Mouse (Mus musculus): ENCODE data around the gene Cadps.

Gene Cadps

GRCm38 (mm10) chr14:12507018-12507417 lies 315.9 kb downstream of the Cadps start:
- DNase-seq (ENCODE audit: low spot score): no peak

- DNase-seq (ENCODE audit: low spot score): no peak
Measured at GRCm38 (mm10) chr14:12504191-12504947, 318.5 kb downstream of the Cadps start.

- DNase-seq (ENCODE audit: low spot score): no peak
Measured at GRCm38 (mm10) chr14:12462206-12462605, 360.7 kb downstream of the Cadps start.

GRCm38 (mm10) chr14:12459700-12460099 lies 363.2 kb downstream of the Cadps start:
- DNase-seq (ENCODE audit: low spot score): no peak

- DNase-seq (ENCODE audit: low spot score): no peak
Measured at GRCm38 (mm10) chr14:12455064-12455591, 367.8 kb downstream of the Cadps start.

- DNase-seq (ENCODE audit: low spot score): no peak
Measured at GRCm38 (mm10) chr14:12450807-12451206, 372.1 kb downstream of the Cadps start.

GRCm38 (mm10) chr14:12448883-12449282 lies 374.0 kb downstream of the Cadps start:
- DNase-seq (ENCODE audit: low spot score): no peak

- no peak for DNase-seq (ENCODE audit: low spot score)
Measured at GRCm38 (mm10) chr14:12441019-12441418, 381.9 kb downstream of the Cadps start.

GRCm38 (mm10) chr14:12437976-12438375 lies 384.9 kb downstream of the Cadps start:
- DNase-seq (ENCODE audit: low spot score): no peak

GRCm38 (mm10) chr14:12437422-12437821 lies 385.5 kb downstream of the Cadps start:
- DNase-seq (ENCODE audit: low spot score): no peak

- no peak for DNase-seq (ENCODE audit: low spot score)
Measured at GRCm38 (mm10) chr14:12436903-12437368, 385.9 kb downstream of the Cadps start.

GRCm38 (mm10) chr14:12428021-12428654 lies 394.7 kb downstream of the Cadps start:
- no peak for DNase-seq (ENCODE audit: low spot score)

- no peak for DNase-seq (ENCODE audit: low spot score)
Measured at GRCm38 (mm10) chr14:12425311-12425710, 397.6 kb downstream of the Cadps start.

- DNase-seq (ENCODE audit: low spot score): no peak
Measured at GRCm38 (mm10) chr14:12410276-12410675, 412.6 kb downstream of the Cadps start.

- DNase-seq (ENCODE audit: low spot score): no peak
Measured at GRCm38 (mm10) chr14:12409811-12410210, 413.1 kb downstream of the Cadps start.

- DNase-seq (ENCODE audit: low spot score): no peak
Measured at GRCm38 (mm10) chr14:12406588-12406987, 416.3 kb downstream of the Cadps start.

GRCm38 (mm10) chr14:12405201-12405600 lies 417.7 kb downstream of the Cadps start:
- no peak for DNase-seq (ENCODE audit: low spot score)

- DNase-seq (ENCODE audit: low spot score): no peak
Measured at GRCm38 (mm10) chr14:12404724-12405123, 418.2 kb downstream of the Cadps start.

GRCm38 (mm10) chr14:12404052-12404451 lies 418.8 kb downstream of the Cadps start:
- DNase-seq (ENCODE audit: low spot score): no peak

GRCm38 (mm10) chr14:12400116-12400515 lies 422.8 kb downstream of the Cadps start:
- DNase-seq (ENCODE audit: low spot score): no peak

GRCm38 (mm10) chr14:12397561-12397960 lies 425.3 kb downstream of the Cadps start:
- DNase-seq (ENCODE audit: low spot score): no peak

- DNase-seq (ENCODE audit: low spot score): no peak
Measured at GRCm38 (mm10) chr14:12394318-12394717, 428.6 kb downstream of the Cadps start.

GRCm38 (mm10) chr14:12393271-12393861 lies 429.5 kb downstream of the Cadps start:
- no peak for DNase-seq (ENCODE audit: low spot score)

All from urinary bladder, postnatal 25 days (tissue).